In the genomic region with DNA sequence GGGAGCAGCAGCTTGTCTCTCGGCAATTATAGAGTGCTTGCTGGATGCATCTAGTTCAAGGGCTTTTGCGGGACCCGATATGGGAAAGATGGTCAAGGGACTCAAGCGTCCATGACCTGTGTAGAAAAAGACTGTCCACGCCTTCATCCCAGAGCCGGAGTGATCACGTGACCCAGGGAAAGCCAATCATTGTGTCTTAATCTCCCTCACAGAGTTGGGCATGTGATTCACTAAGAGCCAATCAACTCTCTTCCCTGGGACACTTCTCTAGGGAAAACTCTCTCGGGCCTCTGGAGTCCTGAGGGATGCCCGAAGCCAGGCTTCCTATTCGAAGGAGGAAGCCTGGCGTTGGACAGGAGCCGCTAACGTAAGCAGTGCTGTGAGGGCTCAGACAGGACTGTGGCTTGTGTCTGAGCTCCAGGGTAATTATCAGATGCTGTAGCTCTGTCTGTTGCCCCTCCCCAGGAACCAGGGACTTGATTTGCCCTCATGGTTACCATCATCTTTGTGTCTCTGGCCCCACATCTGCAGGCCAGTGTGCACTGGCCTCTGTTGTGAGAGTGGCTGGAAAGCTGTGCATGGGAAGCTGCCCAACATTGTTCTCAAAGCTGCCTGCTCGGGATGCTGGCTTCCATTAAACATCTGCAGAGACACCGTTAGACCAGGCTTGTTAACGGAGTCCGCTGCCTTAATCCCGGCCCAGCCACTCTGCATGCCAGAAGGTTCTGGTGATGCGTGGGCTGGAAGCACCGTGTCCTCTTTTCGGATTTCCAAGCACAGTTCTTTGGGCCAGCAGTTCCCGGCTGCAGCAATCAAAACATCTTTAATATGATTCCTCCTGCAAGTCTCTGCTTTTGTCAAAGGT, we compare ENCODE assay signal across 14 mouse cellular contexts. TPM values are rescaled to one million over a fixed set of nuclear protein-coding genes. Genes with fewer than 3 reads are reported as not detected.
DNase-seq lines count a peak whose midpoint lies in the region; TF ChIP-seq lines count a peak whose summit lies in the region.
"Had no signal": no experiment of that assay in that cellular context is flagged by ENCODE, and none has a peak within 500 bp of the region (broad histone marks: within the 10 kb centered on the region; RNA-seq: fewer than 3 reads in every experiment).

No protein-coding gene starts in this region.

- H3K4me3 ChIP-seq in heart, embryonic 10.5 days = no peak overlapping the region
- H3K4me3 ChIP-seq in layer of hippocampus, adult 2 months = no peak overlapping the region
- H3K4me3 ChIP-seq: embryonic facial prominence, embryonic 15.5 days; midbrain, embryonic 13.5 days; neural tube, embryonic 13.5 days; stomach, embryonic 15.5 days had no signal

- H3K27me3 ChIP-seq in heart, embryonic 10.5 days (ENCODE audit: insufficient read depth, poor library complexity, severe bottlenecking) = peaks cover 16% of the 10 kb centered on the region
- H3K27me3 ChIP-seq: midbrain, embryonic 13.5 days; neural tube, embryonic 13.5 days; stomach, embryonic 15.5 days had no signal

- no peaks in the 10 kb centered on the region for H3K9me3 ChIP-seq in heart, embryonic 10.5 days
- H3K9me3 ChIP-seq: embryonic facial prominence, embryonic 15.5 days; midbrain, embryonic 13.5 days; neural tube, embryonic 13.5 days; stomach, embryonic 15.5 days had no signal

- DNase-seq in heart, adult 11 months = peak; percentile 96
- DNase-seq in heart, embryonic 10.5 days (ENCODE audit: low spot score) = no peak
- peak; percentile 24 for DNase-seq in urinary bladder, postnatal 14 days (ENCODE audit: low spot score)
- DNase-seq in urinary bladder, postnatal 36 days (ENCODE audit: low spot score in 2 of 2) = no peak
- peak; percentile 94 for DNase-seq in ZHBTc4 (ENCODE audit: low read depth, low spot score)
- DNase-seq in skeletal muscle tissue, adult 2 months (ENCODE audit: low read depth, low spot score) = peak; percentile 56
- DNase-seq in layer of hippocampus, adult 2 months (ENCODE audit: low spot score in 2 of 2) = no peak
- no peak for DNase-seq in cerebellum, adult 8-10 months
- DNase-seq: adrenal gland, adult 2 months had no signal

- no peaks in the 10 kb centered on the region for H3K4me1 ChIP-seq in heart, embryonic 10.5 days
- H3K4me1 ChIP-seq: embryonic facial prominence, embryonic 15.5 days; midbrain, embryonic 13.5 days; neural tube, embryonic 13.5 days had no signal

- no peak overlapping the region for H3K27ac ChIP-seq in heart, embryonic 10.5 days
- no peak overlapping the region for H3K27ac ChIP-seq in layer of hippocampus, adult 2 months
- H3K27ac ChIP-seq: embryonic facial prominence, embryonic 15.5 days; hindbrain, embryonic 14.5 days; midbrain, embryonic 13.5 days; neural tube, embryonic 13.5 days; stomach, embryonic 15.5 days had no signal

- no peaks in the 10 kb centered on the region for H3K36me3 ChIP-seq in heart, embryonic 10.5 days
- H3K36me3 ChIP-seq: embryonic facial prominence, embryonic 15.5 days; midbrain, embryonic 13.5 days; neural tube, embryonic 13.5 days; stomach, embryonic 15.5 days had no signal

- TF ChIP-seq CTCF in layer of hippocampus, adult 2 months (conservative IDR thresholded peaks at IDR 0.05) = no peak

- 72% methylated on average over 22 of the region's 22 CpGs for WGBS in heart, embryonic 10.5 days

RNA-seq across cellular contexts. Expression of a gene that starts 9.2 kb away (rescaled TPM):
- 0.33 and 0.52 TPM in 2 replicates for polyA plus RNA-seq in heart, embryonic 10.5 days (2016; fragmentation: Nextera tagmentation; extraction: Ambion mirVana)
- total RNA-seq in layer of hippocampus, adult 2 months (2021) = under 1 TPM; 0.32 to 0.51 TPM

RNA-seq across cellular contexts. Expression of a gene that starts 59.4 kb away (rescaled TPM):
- 44.7 and 51.8 TPM in 2 replicates for polyA plus RNA-seq in heart, embryonic 10.5 days (2016; fragmentation: Nextera tagmentation; extraction: Ambion mirVana)
- total RNA-seq in layer of hippocampus, adult 2 months (2021) = 100 to 1,000 TPM; 285 to 294 TPM

Comparison
In these comparisons a context has a peak if more than half of its experiments do, and no peak if none do; other contexts are left out.
1. DNase-seq: peak in heart, adult 11 months (single experiment), urinary bladder, postnatal 14 days (single experiment), ZHBTc4 (single experiment) and skeletal muscle tissue, adult 2 months (single experiment); none in heart, embryonic 10.5 days (single experiment), urinary bladder, postnatal 36 days (0 of 2), layer of hippocampus, adult 2 months (0 of 2) and cerebellum, adult 8-10 months (single experiment).